Mouse (Mus musculus): ENCODE results near the gene Map4k4.

DNA sequence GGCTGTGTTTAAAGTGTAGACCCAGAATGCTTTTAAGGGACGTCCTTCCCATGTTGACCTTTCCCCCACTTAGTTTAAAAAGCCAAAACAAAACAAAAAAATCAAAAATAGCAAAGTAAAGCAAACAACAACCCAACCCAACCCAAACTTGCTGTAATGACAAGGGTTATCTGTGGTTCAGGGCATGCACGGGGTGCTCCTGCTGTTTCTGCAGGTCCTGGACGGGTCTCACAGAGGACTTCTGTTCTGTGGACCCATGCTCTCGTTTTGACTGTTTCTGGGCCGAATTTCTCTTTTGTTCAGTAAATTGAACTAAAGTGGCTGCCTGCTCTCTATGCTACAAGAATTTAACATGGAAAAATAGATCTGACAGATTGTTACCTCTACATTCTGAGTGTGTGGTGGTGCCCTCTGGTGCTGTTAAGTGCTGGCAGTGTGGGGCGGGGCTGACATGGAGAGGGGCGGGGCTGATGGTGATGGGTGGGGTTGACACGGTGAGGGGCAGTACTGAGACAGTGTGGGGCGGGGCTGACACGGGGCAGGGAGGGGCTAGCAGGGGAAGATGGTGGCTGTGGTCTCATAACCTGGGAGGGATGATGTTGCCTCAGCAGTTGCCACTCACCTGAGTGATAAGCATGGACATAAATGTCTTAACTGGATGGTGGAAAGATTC is 49.2 kb downstream of the Map4k4 start:
- TF ChIP-seq CTCF (IDR thresholded peaks at IDR 0.05; ENCODE audit: borderline replicate concordance, insufficient read depth, low read depth, low read length) = no peak
- no peak for TF ChIP-seq POLR2A (IDR thresholded peaks at IDR 0.05; ENCODE audit: borderline replicate concordance, insufficient read depth, low read length)
